Mouse (Mus musculus) embryonic facial prominence, embryonic 13.5 days (tissue): Measurements from ENCODE around the gene Ramp2. TPM values are rescaled to one million over a fixed set of nuclear protein-coding genes. Genes with fewer than 3 reads are reported as not detected.

Source experiments
- ATAC-seq: fragments of 200-750 bp; cut with Nextera tagmentation; 2 replicates; pipeline ENCODE4 v1.8.0; 2017; ENCODE audit warnings: low read depth; ENCODE audit not compliant: insufficient number of reproducible peaks, insufficient read depth, low FRiP score, low TSS enrichment
- H3K27ac ChIP-seq: fragments of 300-500 bp; sonication (generic); 2 replicates; pipeline ENCODE4 v1.5.1; 2015; ENCODE audit warnings: moderate library complexity, mild to moderate bottlenecking, inconsistent platforms
- H3K27me3 ChIP-seq: fragments of 300-500 bp; sonication (generic); 2 replicates; pipeline ENCODE4 v1.6.1; 2015; ENCODE audit warnings: mild to moderate bottlenecking, inconsistent platforms
- H3K36me3 ChIP-seq: fragments of 300-500 bp; sonication (generic); 2 replicates; pipeline ENCODE4 v1.6.1; 2015; ENCODE audit warnings: mild to moderate bottlenecking, inconsistent platforms
- H3K4me1 ChIP-seq: fragments of 300-500 bp; sonication (generic); 2 replicates; pipeline ENCODE4 v1.6.1; 2015; ENCODE audit warnings: inconsistent platforms
- H3K4me2 ChIP-seq: fragments of 300-500 bp; sonication (generic); 2 replicates; pipeline ENCODE4 v1.6.1; 2015; ENCODE audit warnings: moderate library complexity, mild to moderate bottlenecking, inconsistent platforms
- H3K4me3 ChIP-seq: fragments of 300-500 bp; sonication (generic); 2 replicates; pipeline ENCODE4 v1.5.1; 2015; ENCODE audit warnings: mild to moderate bottlenecking, inconsistent platforms
- H3K9ac ChIP-seq: fragments of 300-500 bp; sonication (generic); 2 replicates; pipeline ENCODE4 v1.6.1; 2015; ENCODE audit warnings: mild to moderate bottlenecking, inconsistent platforms
- H3K9me3 ChIP-seq: fragments of 300-500 bp; sonication (generic); 2 replicates; pipeline ENCODE4 v1.6.1; 2016; ENCODE audit warnings: inconsistent platforms
- WGBS: fragments of 180-500 bp; shearing (Covaris S2); methylation state at CpG from one replicate; pipeline ENCODE4 v1.1.7; 2015; ENCODE audit warnings: mixed read lengths; 5-methylcytosine and 5-hydroxymethylcytosine counted together
- polyA plus RNA-seq: library from polyadenylated mRNA; unstranded; fragments of >200 nt; fragmentation: Nextera tagmentation; extraction: Ambion mirVana; gene quantifications from 2 replicates; pipeline ENCODE4 v1.2.1, GENCODE M21; 2015

The Ramp2 gene
- polyA plus RNA-seq, 1 experiment from 2014 or later: 92.3 TPM

DNA sequence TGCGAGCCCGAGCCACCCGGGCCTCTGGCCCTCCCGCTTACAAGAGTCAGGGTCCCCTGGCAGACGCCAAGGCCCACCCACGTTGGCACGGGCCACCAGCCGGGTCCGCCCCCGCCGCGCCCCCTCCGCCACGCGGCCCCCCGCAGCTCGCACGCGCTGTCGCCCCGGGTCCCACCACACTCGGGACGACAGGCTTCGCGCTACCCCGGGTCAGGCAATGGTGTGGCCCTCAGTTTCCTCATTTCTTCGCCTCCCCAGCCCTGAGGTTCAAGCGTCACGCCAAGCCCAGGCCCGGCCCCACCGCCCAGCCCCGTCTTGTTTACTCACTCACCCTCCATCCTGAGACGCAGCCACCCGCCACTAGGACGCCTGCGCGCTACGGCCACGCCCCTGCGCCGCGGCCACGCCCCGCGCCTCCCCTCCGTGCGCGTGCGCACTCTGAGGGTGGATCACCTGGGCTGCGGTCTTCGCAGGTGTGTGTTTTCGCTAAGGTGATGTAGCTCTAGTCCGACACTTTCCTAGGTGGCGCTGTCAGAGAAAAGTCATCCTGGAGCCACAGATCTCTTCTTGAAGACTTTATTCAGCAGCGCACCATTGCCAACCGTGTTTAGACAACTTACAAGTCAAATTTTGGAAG is 19.6 kb upstream of the Ramp2 start, which contains the start of gene Ezh1:
Gene Ezh1, minus strand, starts transcription at position 399 of the 637 bp plus-strand sequence.
- under 1% methylated on average over 56 of the region's 56 CpGs for WGBS
- Histone ChIP-seq H3K9me3 (no peaks in the 10 kb centered on the region), H3K4me2 (peak within 1 kb of the TSS; percentile 77), H3K36me3 (peaks cover 3% of the 10 kb centered on the region; the same call in 1 of the 2 replicates), H3K27ac (peak within 1 kb of the TSS; percentile 69), H3K4me3 (peak within 1 kb of the TSS; percentile 84), H3K9ac (peak within 1 kb of the TSS; percentile 84), H3K4me1 (peaks cover 39% of the 10 kb centered on the region), H3K27me3 (no peaks in the 10 kb centered on the region)
- ATAC-seq: peak; percentile 84

DNA sequence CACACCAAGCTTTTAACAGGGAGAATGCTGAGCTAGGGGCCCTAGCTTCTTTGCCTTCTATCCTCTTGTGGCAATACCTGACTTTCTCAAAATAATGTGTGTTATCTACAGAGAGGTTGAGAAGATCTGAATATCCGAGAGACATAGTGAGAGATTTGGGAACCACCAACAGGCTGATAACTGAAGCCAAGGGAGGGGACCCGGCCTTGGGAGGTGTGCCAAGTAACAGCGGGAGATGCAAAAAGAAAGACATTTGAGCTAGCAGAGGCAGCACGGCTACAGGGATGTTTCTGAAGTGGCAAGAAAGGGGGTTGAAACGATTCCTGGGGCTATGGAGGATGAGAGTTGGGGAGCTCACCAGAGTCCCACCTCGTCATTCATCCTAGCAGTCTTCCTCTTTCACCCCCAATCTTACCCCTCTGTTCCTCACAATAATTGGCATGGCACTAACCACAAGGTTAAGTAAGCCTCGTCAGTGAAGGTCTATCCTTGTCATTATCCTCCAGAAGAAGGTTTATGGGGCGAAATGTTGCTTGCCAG is 16.4 kb upstream of the Ramp2 start:
- Histone ChIP-seq H3K27ac (peak overlapping the region; percentile 85), H3K4me3 (0 out of 2 replicates have a peak overlapping the region, but pooled peaks have one; percentile 0), H3K4me2 (peak overlapping the region; percentile 23; the same call in 1 of the 2 replicates), H3K27me3 (no peaks in the 10 kb centered on the region), H3K4me1 (peaks cover 50% of the 10 kb centered on the region), H3K9me3 (no peaks in the 10 kb centered on the region), H3K36me3 (no peaks in the 10 kb centered on the region), H3K9ac (no peak overlapping the region)
- WGBS: 29% methylated on average over 8 of the region's 8 CpGs
- ATAC-seq: no peak

DNA sequence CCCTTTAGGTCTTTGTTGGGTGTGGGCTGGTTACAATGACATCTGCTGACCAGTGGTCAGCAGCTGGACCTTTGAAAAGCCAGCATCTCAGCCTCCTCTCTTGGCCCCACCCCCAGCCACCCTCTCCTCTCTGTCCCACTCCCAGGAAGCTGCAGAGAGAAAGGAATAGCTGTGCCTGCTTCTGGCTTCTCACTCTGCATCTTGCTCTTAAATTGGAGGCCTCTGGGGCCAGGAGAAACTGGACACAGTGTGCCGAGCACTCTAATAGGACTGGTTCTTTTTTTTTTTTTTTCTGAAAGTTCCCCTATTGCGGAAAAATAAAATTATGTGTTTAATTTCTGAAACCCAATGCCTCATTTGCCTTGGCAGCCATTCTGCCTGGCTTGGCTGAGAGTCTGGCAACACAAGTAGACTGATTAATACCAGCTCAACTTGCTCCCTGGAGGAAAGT is 15.7 kb upstream of the Ramp2 start:
- Histone ChIP-seq H3K27me3 (no peaks in the 10 kb centered on the region), H3K9ac (no peak overlapping the region), H3K4me2 (peak overlapping the region; percentile 23; the same call in 1 of the 2 replicates), H3K4me3 (no peak overlapping the region), H3K36me3 (no peaks in the 10 kb centered on the region), H3K9me3 (no peaks in the 10 kb centered on the region), H3K4me1 (peaks cover 43% of the 10 kb centered on the region), H3K27ac (peak overlapping the region; percentile 85)
- no peak for ATAC-seq
- 8% methylated on average over 2 of the region's 2 CpGs for WGBS

DNA sequence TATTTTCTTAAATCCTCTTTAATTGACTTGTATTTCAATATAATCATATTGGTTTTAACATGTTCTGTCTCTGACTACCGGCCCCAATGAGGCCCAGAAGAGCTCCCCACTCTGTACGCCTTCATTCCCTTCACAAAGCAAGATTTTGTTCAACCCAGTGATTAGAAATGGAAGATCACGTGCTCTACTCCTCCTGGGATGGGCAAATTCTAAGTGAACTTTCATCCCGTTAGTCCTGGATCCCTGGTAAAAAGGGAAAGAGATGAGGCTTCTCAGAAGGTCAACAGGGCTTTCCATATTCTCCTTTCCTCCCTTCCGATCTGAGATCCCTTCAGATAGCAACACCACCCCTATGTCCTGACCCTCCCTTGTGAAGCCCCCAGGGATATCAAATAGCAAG is 15.3 kb upstream of the Ramp2 start:
- H3K36me3 ChIP-seq: no peaks in the 10 kb centered on the region
- peak overlapping the region; percentile 46 for H3K4me2 ChIP-seq
- H3K27ac ChIP-seq: peak overlapping the region; percentile 85
- H3K9me3 ChIP-seq: no peaks in the 10 kb centered on the region
- H3K9ac ChIP-seq: peak overlapping the region; percentile 41; the same call in 1 of the 2 replicates
- WGBS: 15% methylated on average over 5 of the region's 5 CpGs
- ATAC-seq: no peak
- peaks cover 39% of the 10 kb centered on the region for H3K4me1 ChIP-seq
- no peaks in the 10 kb centered on the region for H3K27me3 ChIP-seq
- no peak overlapping the region for H3K4me3 ChIP-seq

DNA sequence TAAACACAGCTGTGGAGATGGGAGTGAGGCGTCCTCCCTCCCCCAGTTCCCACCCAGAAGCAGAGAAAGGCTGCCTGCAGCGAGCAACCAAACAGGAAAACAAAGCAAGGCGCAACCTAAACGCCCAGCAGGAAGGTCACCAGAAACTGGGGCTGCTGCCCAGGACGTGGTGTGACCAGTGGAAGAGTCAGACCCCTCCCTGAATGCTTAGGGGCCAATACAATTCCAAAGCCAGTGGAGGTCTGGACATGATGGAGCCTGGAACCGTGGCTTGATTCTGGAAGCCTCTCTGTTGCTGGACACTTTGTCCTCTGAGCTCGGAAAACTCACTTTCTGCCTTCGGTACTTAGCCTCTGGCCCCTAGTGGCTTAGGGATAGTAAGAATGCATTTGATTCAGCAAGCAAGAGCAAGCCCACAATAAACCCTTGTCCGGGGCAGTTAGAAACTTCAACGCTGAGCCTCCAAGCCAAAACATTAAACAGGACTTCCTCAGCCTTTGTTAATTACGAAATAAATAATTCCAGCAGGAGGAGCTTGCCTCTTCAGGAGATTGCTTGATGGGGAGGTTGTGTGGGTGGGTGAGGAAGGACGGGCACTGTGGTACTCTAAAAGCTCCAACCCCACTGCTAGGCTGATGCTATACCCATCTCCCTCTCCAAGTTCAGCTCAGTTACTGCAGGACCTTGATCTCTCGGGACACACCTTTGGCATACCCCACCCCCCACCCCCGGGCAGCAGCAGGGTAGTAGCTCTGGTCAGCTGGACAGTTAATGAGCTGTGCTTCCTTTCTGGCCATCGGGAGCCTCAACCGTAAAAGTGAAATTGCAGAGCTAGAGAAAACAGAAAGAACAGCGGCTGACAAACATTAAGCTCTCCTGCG is 14.6 kb upstream of the Ramp2 start:
- Histone ChIP-seq H3K36me3 (no peaks in the 10 kb centered on the region), H3K4me1 (peaks cover 36% of the 10 kb centered on the region), H3K9ac (peak overlapping the region; percentile 41; the same call in 1 of the 2 replicates), H3K4me2 (peak overlapping the region; percentile 46), H3K9me3 (no peaks in the 10 kb centered on the region), H3K27me3 (no peaks in the 10 kb centered on the region), H3K27ac (peak overlapping the region; percentile 85), H3K4me3 (peak overlapping the region; percentile 8; the same call in 1 of the 2 replicates)
- WGBS: 5% methylated on average over 18 of the region's 18 CpGs
- ATAC-seq: no peak

DNA sequence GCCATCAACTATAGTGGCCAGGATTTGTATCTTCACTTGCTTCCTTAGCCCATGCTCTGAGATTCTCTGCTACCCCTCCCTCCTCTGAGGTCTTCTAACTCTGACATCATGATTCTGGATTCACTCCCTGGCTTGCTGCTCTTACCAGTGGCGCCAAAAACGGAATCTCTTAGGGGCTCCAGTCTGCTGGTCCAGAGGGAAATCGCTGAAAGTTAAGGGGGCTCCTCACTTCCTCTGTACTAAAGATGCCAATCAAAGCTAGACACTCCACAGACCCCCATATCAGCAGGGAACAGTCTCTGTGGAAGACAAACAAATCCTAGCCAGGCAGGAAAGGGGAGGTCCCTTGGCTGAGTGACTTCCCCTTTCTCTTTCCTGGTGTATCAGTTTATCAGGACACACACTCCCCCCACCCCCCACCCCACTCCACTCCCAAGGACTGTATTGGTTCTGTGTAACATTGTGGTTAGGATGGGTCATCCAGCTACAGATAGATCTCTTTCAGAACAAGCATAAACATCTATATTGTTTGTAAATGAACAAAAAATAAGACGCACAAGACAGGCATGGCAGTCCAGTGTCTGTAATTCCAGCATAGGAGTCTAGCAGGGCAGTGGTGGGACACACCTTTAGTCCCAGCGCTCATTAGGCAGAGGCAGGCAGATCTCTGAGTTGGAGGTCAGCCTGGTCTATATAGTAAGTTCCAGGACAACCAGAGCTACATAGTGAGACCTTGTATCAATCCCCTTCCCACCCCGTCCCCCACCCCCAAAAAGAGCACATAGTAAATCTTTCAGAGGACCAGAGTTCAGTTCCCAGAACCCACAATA is 13.6 kb upstream of the Ramp2 start:
- no peak for ATAC-seq

DNA sequence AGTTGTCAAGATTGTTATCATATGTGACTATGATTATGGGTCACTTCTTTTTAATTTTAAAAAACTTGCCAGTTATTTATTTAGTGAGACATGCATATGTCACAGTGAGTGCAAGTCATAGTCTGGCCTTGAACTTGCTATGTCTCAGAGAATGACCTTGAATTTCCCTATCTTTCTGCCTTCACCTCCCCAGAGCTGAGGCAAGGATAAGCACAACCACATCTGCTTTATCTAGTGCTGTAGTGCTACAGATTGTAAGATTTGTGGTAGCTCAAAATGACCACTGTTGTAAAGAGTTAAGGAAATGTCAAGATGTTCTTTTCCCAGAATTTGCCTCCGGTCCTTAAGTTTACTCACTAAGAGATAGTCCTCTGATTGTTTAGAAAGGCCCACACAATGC is 12.6 kb upstream of the Ramp2 start:
- H3K36me3 ChIP-seq: no peaks in the 10 kb centered on the region
- no peaks in the 10 kb centered on the region for H3K9me3 ChIP-seq
- no peak overlapping the region for H3K4me3 ChIP-seq
- 96% methylated on average over 1 of the region's 1 CpGs for WGBS
- H3K4me1 ChIP-seq: peaks cover 47% of the 10 kb centered on the region
- no peak overlapping the region for H3K27ac ChIP-seq
- no peak for ATAC-seq
- H3K27me3 ChIP-seq: no peaks in the 10 kb centered on the region
- H3K9ac ChIP-seq: no peak overlapping the region
- no peak overlapping the region for H3K4me2 ChIP-seq

More for the DNA sequence above, 13.6 kb upstream of the Ramp2 start:
- Histone ChIP-seq H3K36me3 (no peaks in the 10 kb centered on the region), H3K4me2 (peak overlapping the region; percentile 46), H3K9me3 (no peaks in the 10 kb centered on the region), H3K4me1 (peaks cover 36% of the 10 kb centered on the region), H3K27me3 (no peaks in the 10 kb centered on the region), H3K9ac (no peak overlapping the region), H3K4me3 (0 out of 2 replicates have a peak overlapping the region, but pooled peaks have one; percentile 8), H3K27ac (peak overlapping the region; percentile 85)
- WGBS: 49% methylated on average over 6 of the region's 6 CpGs

DNA sequence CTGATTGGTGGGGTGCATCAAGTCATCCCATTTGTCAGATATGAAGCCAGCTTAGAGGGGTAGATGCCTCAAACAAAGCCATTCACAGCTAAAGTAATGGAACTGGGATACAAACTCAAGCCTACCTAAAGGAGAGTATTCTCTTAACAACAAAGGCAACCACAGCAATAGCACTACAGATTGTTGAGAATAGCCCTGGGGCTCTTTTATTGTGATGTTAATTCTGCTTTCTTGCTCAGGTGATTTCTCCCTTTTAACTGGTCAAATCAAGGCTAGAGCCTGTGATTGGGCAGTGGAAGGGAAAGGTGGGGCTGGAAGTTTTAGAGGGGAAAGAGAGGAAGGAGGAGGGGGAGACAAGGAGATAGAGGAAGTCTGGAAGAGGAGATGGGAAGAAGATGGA is 11.7 kb upstream of the Ramp2 start:
- ATAC-seq: no peak
- H3K27ac ChIP-seq: no peak overlapping the region
- H3K9me3 ChIP-seq: no peaks in the 10 kb centered on the region
- H3K36me3 ChIP-seq: no peaks in the 10 kb centered on the region
- H3K27me3 ChIP-seq: no peaks in the 10 kb centered on the region
- H3K9ac ChIP-seq: no peak overlapping the region
- H3K4me3 ChIP-seq: no peak overlapping the region
- no peak overlapping the region for H3K4me2 ChIP-seq
- H3K4me1 ChIP-seq: peaks cover 47% of the 10 kb centered on the region

DNA sequence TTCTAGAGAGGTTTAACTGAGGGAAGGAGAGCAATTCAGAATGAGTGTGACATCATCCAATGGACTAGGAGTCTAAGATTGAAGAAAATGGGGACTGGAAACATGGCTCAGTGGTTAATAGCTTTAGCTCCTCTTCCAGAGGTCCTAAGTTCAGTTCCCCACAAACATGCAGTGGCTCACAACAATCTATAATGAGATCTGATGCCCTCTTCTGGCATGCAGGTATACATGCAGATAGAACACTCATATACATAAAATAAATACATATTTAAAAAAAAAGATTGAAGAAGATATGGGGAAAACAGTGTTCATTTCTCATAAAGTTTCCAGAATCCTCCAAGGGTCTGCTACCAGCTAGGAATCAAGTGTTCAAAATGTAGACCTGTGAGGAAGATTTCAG is 10.4 kb upstream of the Ramp2 start:
- Histone ChIP-seq H3K9me3 (no peaks in the 10 kb centered on the region), H3K36me3 (no peaks in the 10 kb centered on the region), H3K4me1 (peaks cover 34% of the 10 kb centered on the region), H3K27ac (no peak overlapping the region), H3K27me3 (no peaks in the 10 kb centered on the region), H3K4me2 (no peak overlapping the region), H3K9ac (no peak overlapping the region), H3K4me3 (no peak overlapping the region)
- no peak for ATAC-seq

DNA sequence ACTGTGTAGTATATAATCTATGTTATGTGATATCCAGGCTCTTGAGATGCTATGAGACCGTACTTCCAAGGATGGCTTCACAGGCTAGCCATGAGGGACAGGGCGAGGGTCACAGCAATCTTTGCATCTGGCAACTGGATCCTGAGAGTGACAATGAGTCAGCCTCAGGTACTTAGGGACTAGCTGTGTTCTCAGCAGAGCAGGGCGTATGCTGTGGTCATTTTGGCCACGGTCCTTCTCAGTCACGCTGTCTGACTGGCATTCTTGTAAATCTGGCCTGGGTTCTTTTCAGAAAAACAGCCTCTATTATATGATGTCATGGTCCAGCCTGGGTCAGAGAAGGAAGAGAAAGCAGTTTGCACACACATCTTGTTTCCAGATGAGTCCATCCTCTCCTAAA is 9.0 kb upstream of the Ramp2 start:
- 90% methylated on average over 5 of the region's 5 CpGs for WGBS
- no peak for ATAC-seq
- no peak overlapping the region for H3K4me2 ChIP-seq
- no peak overlapping the region for H3K9ac ChIP-seq
- no peak overlapping the region for H3K27ac ChIP-seq
- no peaks in the 10 kb centered on the region for H3K27me3 ChIP-seq
- no peaks in the 10 kb centered on the region for H3K36me3 ChIP-seq
- H3K9me3 ChIP-seq: no peaks in the 10 kb centered on the region
- H3K4me1 ChIP-seq: peaks cover 20% of the 10 kb centered on the region
- H3K4me3 ChIP-seq: no peak overlapping the region
